Mouse (Mus musculus) CH12F3 (cell line): ENCODE results near the gene Gnb4.

Experiments
- in situ Hi-C: fragments of 300-500 bp; cut with MboI; formaldehyde crosslinking; loops from 2 replicates; pipeline ENCODE4 v1.14.3; 2020; ENCODE audit warnings: low sequenced_read_pairs

Gene Gnb4

GRCm38 (mm10) chr3:32615376-32615775, 1.0 kb downstream of the Gnb4 start:
- in situ Hi-C loops: no loop called here

GRCm38 (mm10) chr3:32614786-32615185, 1.6 kb downstream of the Gnb4 start:
- in situ Hi-C loops: no loop called here

GRCm38 (mm10) chr3:32611606-32612170, 4.7 kb downstream of the Gnb4 start:
- in situ Hi-C loops: no loop called here

GRCm38 (mm10) chr3:32610560-32610959, 5.8 kb downstream of the Gnb4 start:
- in situ Hi-C loops: no loop called here

GRCm38 (mm10) chr3:32609233-32609632, 7.2 kb downstream of the Gnb4 start:
- in situ Hi-C loops: no loop called here

GRCm38 (mm10) chr3:32601055-32601454, 15.3 kb downstream of the Gnb4 start:
- in situ Hi-C loops: no loop called here

GRCm38 (mm10) chr3:32599328-32599727, 17.1 kb downstream of the Gnb4 start:
- in situ Hi-C loops: no loop called here

- in situ Hi-C loops: no loop called here
These were observed 21.3 kb downstream of the Gnb4 start for GRCm38 (mm10) chr3:32595080-32595479.

- in situ Hi-C loops: no loop called here
These were observed 30.1 kb downstream of the Gnb4 start for GRCm38 (mm10) chr3:32586274-32586673.

- in situ Hi-C loops: no loop called here
These were observed 32.9 kb downstream of the Gnb4 start for GRCm38 (mm10) chr3:32583489-32583888.

GRCm38 (mm10) chr3:32581911-32582310, 34.5 kb downstream of the Gnb4 start:
- in situ Hi-C loops: no loop called here

GRCm38 (mm10) chr3:32580738-32581137, 35.6 kb downstream of the Gnb4 start:
- in situ Hi-C loops: no loop called here

GRCm38 (mm10) chr3:32578772-32579171, 37.6 kb downstream of the Gnb4 start:
- in situ Hi-C loops: no loop called here

GRCm38 (mm10) chr3:32575151-32575550, 41.2 kb downstream of the Gnb4 start:
- in situ Hi-C loops: no loop called here

- in situ Hi-C loops: no loop called here
These were observed 42.5 kb downstream of the Gnb4 start for GRCm38 (mm10) chr3:32573881-32574280.

- in situ Hi-C loops: no loop called here
These were observed 43.3 kb downstream of the Gnb4 start for GRCm38 (mm10) chr3:32573086-32573485.

GRCm38 (mm10) chr3:32563401-32563800, 53.0 kb downstream of the Gnb4 start:
- in situ Hi-C loops: no loop called here

GRCm38 (mm10) chr3:32553061-32553460, 63.3 kb downstream of the Gnb4 start:
- in situ Hi-C loops: no loop called here

GRCm38 (mm10) chr3:32538091-32538490, 78.3 kb downstream of the Gnb4 start:
- in situ Hi-C loops: no loop called here

- in situ Hi-C loops: no loop called here
These were observed 78.8 kb downstream of the Gnb4 start for GRCm38 (mm10) chr3:32537556-32537955.

GRCm38 (mm10) chr3:32535692-32536091, 80.7 kb downstream of the Gnb4 start:
- in situ Hi-C loops: no loop called here
